Mouse (Mus musculus) heart, postnatal 14 days (tissue): ENCODE data around the gene Zfp770. TPM values are rescaled to one million over a fixed set of nuclear protein-coding genes. Genes with fewer than 3 reads are reported as not detected.

Source experiments
- DNase-seq, 2 experiments: peaks; one replicate each; pipeline ENCODE4 v3.0.0; 2021 to 2022
- intact Hi-C: fragments of 180-260 bp; cut with DNase I; formaldehyde crosslinking; loops from one replicate; pipeline ENCODE4 v1.15.1; 2025
- microRNA-seq, 2 experiments: library from miRNA; unstranded; fragments of <30 nt; microRNA quantifications; one replicate each; pipeline ENCODE4 v1.2.0; 2021 to 2022
- total RNA-seq, 2 experiments: library from RNA; stranded (reverse); gene quantifications; 2 replicates each; pipeline ENCODE4 v1.2.3; 2021

Zfp770 gene
- total RNA-seq, 2 experiments from 2014 or later = 13.7 to 15.3 TPM

- peak; percentile 43 to 63 for DNase-seq
- intact Hi-C loops = loop anchor here (2.0 to 5.0 kb wide), 2 partner anchors 178 to 279 kb away; no protein-coding TSS in a partner anchor
Measured at GRCm38 (mm10) chr2:114145315-114145801, 55.9 kb downstream of the Zfp770 start.

DNA sequence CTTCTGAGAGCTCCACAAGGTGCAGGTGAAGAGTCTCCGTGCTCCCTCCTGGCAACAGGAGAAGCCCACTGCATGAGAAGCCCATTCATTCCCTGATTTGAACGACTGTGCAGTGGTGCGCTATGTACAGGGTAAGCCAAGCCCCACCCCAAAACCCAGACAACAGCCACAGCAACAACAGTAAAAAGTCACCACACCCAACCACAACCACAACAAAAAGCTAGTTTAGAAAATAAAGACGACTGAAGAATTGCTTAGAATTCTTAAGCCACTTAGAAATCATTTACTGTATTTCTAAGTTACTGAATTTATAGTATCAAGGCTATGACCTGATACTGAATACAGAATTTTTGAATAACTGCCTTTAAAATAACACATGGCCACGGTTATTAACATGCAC lies 56.4 kb downstream of the Zfp770 start:
- intact Hi-C loops = loop anchor here (2.0 to 5.0 kb wide), 2 partner anchors 178 to 278 kb away; no protein-coding TSS in a partner anchor
- no peak for DNase-seq

DNA sequence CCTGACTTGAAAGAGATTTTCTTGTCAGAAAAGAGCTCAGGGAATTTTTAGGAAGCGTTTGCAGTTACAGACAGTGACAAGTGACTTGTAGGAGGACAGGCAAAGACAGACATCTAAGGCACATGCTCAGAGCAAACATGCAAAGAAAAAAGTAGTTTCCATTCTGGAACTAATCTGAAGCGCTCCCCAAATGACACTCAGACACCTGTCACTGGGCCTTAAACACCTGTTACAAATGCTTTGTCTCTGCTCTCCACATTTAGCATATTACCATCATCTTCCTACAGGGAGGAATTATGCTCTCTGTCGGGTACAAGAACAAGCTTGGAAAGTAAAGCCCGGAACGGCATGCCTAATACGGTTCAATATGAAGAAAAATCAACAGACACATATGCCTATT lies 57.4 kb downstream of the Zfp770 start:
- no peak for DNase-seq
- intact Hi-C loops = loop anchor here (2.0 kb wide), 1 partner anchor 277 kb away; no protein-coding TSS in a partner anchor

Small RNAs within 50 kb of the gene (microRNA-seq; reads per million reads assigned to microRNA genes)
- 0 to 0.12 reads per million in 2 experiments for gene Mir7002

Other genes starting within 250 kb of the Zfp770 start
- not detected for gene Gjd2, start 187.8 kb downstream of the Zfp770 start, total RNA-seq
- over 10,000 TPM; 15,903 to 17,925 TPM for gene Actc1, start 147.9 kb downstream of the Zfp770 start, total RNA-seq
- gene Aqr, start 14.4 kb downstream of the Zfp770 start, total RNA-seq = 10 to 100 TPM; 19.6 to 21.2 TPM